Mouse (Mus musculus): ENCODE results near the gene Spag6. TPM values are rescaled to one million over a fixed set of nuclear protein-coding genes. Genes with fewer than 3 reads are reported as not detected.

Gene Spag6
- polyA plus RNA-seq, 1 experiment from 2014 or later = 1.2 TPM

DNA sequence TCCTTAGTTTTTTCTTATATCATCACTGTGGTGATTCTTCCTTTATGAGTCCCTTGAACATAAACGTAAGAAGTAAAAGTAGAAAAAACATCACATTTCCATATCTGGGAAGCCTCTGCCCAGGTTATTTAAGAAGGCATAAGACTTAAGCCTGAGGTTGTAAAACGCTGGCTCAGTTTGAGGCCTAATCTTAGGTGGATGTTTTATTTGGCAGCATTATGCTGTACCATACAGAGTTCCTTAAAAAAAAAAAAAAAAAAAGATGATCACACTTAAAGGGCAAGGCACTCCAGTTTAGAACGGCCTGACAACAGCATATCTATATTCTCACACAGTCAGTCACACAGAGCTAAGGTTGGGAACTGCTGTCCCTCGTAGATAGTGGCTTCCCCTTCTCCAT lies 32.0 kb downstream of the Spag6 start:
- no peak overlapping the region for H3K27ac ChIP-seq (ENCODE audit: low read depth, low read length)
- H3K4me1 ChIP-seq (replicated peaks; ENCODE audit: control insufficient read depth, insufficient read depth, low read length) = no peaks in the 10 kb centered on the region
- 85% methylated on average over 4 of the region's 4 CpGs for WGBS
- H3K27me3 ChIP-seq (ENCODE audit: control insufficient read depth, insufficient read depth, low read length) = no peaks in the 10 kb centered on the region
- no peak overlapping the region for H3K4me3 ChIP-seq (ENCODE audit: low read depth, low read length)
- H3K9me3 ChIP-seq (ENCODE audit: control insufficient read depth, low read length) = no peaks in the 10 kb centered on the region
- no peaks in the 10 kb centered on the region for H3K36me3 ChIP-seq (ENCODE audit: control insufficient read depth, insufficient read depth, low read length)
- no peak for ATAC-seq (ENCODE audit: low FRiP score)
- DNase-seq (ENCODE audit: low spot score) = no peak
- H3K9ac ChIP-seq (ENCODE audit: low read depth, low read length) = no peak overlapping the region
- H3K4me2 ChIP-seq (replicated peaks; ENCODE audit: low read depth, low read length) = no peak overlapping the region

DNA sequence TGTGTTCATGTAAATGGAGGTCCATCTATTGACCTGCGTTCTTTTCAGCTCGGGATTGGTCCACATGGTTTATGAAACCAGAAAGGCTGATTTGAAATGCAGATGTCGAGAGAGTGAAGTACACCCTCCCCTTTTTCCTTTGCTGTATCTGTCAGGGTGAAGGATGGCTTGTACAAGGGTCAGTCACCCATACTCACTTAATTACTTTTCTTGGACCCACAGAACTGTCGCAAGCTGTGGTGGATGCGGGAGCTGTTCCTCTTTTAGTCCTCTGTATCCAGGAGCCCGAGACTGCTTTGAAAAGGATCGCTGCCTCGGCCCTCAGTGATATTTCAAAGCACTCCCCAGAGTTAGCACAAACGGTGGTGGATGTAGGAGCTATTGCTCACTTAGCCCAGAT lies 37.9 kb downstream of the Spag6 start:
- WGBS = 16% methylated on average over 9 of the region's 9 CpGs
- peak; percentile 54 for DNase-seq (ENCODE audit: low spot score)
- Histone ChIP-seq H3K9me3 (ENCODE audit: control insufficient read depth, low read length) (no peaks in the 10 kb centered on the region), H3K4me1 (replicated peaks; ENCODE audit: control insufficient read depth, insufficient read depth, low read length) (no peaks in the 10 kb centered on the region; the same call in 1 of the 2 replicates), H3K4me3 (ENCODE audit: low read depth, low read length) (no peak overlapping the region), H3K36me3 (ENCODE audit: control insufficient read depth, insufficient read depth, low read length) (no peaks in the 10 kb centered on the region), H3K27me3 (ENCODE audit: control insufficient read depth, insufficient read depth, low read length) (no peaks in the 10 kb centered on the region), H3K27ac (ENCODE audit: low read depth, low read length) (0 out of 2 replicates have a peak overlapping the region, but pooled peaks have one; percentile 19), H3K9ac (ENCODE audit: low read depth, low read length) (no peak overlapping the region), H3K4me2 (replicated peaks; ENCODE audit: low read depth, low read length) (no peak overlapping the region)
- ATAC-seq (ENCODE audit: low FRiP score) = peak; percentile 94

DNA sequence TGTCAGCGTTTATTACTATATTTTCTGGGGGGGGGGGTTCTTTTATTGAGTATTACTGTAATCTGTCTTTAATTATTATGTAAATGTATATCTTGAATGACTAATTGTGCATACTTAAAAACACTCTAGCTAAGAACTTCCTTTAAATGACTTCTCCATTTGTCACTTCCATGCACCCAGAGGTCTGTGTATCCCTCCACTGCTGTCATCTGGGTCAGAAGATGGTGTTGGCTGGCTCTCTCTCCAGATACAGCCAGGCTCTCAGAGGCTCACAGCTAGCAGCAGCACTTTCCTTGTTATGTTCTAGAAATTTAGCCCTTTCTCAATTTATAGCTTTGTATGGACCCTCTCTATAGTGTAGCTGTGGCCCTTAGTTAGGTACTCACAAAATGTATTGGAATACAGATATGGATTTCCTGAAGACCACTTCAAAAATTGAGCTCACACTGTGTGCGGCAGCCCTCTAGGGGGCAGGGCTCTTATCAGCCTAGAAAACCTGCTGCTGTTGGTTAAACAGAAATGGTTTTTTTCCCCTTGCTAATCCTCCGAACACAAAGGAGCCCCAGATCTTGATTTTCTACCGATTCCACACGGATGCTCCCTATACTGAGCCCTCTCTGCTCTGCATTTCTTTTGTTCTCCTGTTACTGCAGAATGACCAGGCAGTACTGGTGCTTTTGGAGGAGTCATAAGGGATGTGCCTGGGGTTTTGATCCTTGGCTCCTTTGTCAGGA lies 40.7 kb downstream of the Spag6 start:
- 34% methylated on average over 5 of the region's 5 CpGs for WGBS
- H3K9ac ChIP-seq (ENCODE audit: low read depth, low read length) = no peak overlapping the region
- no peaks in the 10 kb centered on the region for H3K36me3 ChIP-seq (ENCODE audit: control insufficient read depth, insufficient read depth, low read length)
- no peaks in the 10 kb centered on the region for H3K9me3 ChIP-seq (ENCODE audit: control insufficient read depth, low read length)
- H3K4me3 ChIP-seq (ENCODE audit: low read depth, low read length) = no peak overlapping the region
- DNase-seq (ENCODE audit: low spot score) = peak; percentile 26
- no peaks in the 10 kb centered on the region; the same call in 1 of the 2 replicates for H3K4me1 ChIP-seq (replicated peaks; ENCODE audit: control insufficient read depth, insufficient read depth, low read length)
- H3K4me2 ChIP-seq (replicated peaks; ENCODE audit: low read depth, low read length) = no peak overlapping the region
- H3K27me3 ChIP-seq (ENCODE audit: control insufficient read depth, insufficient read depth, low read length) = no peaks in the 10 kb centered on the region
- ATAC-seq (ENCODE audit: low FRiP score) = no peak
- H3K27ac ChIP-seq (ENCODE audit: low read depth, low read length) = no peak overlapping the region

DNA sequence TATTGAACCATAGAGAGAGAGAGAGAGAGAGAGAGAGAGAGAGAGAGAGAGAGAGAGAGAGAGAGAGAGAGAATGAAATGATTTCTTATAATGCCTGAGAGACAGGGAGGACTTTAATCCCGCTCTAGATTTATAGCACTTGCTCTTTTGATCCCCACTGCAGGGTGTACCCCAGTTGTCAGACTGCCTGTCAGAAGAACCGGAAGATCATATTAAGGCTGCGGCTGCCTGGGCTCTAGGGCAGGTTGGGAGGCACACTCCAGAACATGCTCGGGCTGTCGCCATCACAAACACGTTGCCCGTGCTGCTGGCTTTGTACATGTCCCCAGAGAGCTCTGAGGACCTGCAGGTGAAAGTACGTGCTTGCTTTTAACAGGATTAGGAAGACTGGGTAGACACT lies 43.2 kb downstream of the Spag6 start:
- WGBS = 57% methylated on average over 8 of the region's 8 CpGs
- Histone ChIP-seq H3K4me2 (replicated peaks; ENCODE audit: low read depth, low read length) (no peak overlapping the region), H3K27me3 (ENCODE audit: control insufficient read depth, insufficient read depth, low read length) (no peaks in the 10 kb centered on the region), H3K9me3 (ENCODE audit: control insufficient read depth, low read length) (no peaks in the 10 kb centered on the region), H3K4me3 (ENCODE audit: low read depth, low read length) (no peak overlapping the region), H3K27ac (ENCODE audit: low read depth, low read length) (no peak overlapping the region), H3K36me3 (ENCODE audit: control insufficient read depth, insufficient read depth, low read length) (no peaks in the 10 kb centered on the region), H3K9ac (ENCODE audit: low read depth, low read length) (no peak overlapping the region), H3K4me1 (replicated peaks; ENCODE audit: control insufficient read depth, insufficient read depth, low read length) (no peaks in the 10 kb centered on the region)
- ATAC-seq (ENCODE audit: low FRiP score) (no peak), DNase-seq (ENCODE audit: low spot score) (no peak)

DNA sequence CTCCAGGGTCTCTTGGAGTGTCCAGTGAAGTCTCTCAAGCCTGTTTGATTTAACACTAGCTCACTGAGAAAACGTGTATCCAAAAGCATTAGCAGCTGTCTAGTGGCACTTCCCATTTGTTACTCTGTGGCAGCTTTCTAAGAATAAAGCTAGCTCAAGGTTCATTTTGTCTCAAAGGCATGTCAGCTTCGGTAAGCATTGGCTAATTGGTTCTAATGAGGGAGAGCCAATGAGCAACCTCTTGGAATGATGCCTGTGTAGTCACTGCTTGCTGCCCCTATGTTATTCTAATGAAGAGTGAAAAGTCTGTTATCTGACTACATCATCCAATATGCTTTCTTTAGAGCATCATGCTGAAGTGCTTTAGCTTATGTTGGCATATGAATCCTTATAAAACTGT lies 45.4 kb downstream of the Spag6 start:
- Histone ChIP-seq H3K9ac (ENCODE audit: low read depth, low read length) (no peak overlapping the region), H3K4me1 (replicated peaks; ENCODE audit: control insufficient read depth, insufficient read depth, low read length) (no peaks in the 10 kb centered on the region), H3K4me2 (replicated peaks; ENCODE audit: low read depth, low read length) (no peak overlapping the region), H3K27ac (ENCODE audit: low read depth, low read length) (no peak overlapping the region), H3K4me3 (ENCODE audit: low read depth, low read length) (no peak overlapping the region), H3K9me3 (ENCODE audit: control insufficient read depth, low read length) (no peaks in the 10 kb centered on the region), H3K36me3 (ENCODE audit: control insufficient read depth, insufficient read depth, low read length) (no peaks in the 10 kb centered on the region), H3K27me3 (ENCODE audit: control insufficient read depth, insufficient read depth, low read length) (no peaks in the 10 kb centered on the region)
- no peak for ATAC-seq (ENCODE audit: low FRiP score)
- DNase-seq (ENCODE audit: low spot score) = no peak
- WGBS = 42% methylated on average over 2 of the region's 2 CpGs

DNA sequence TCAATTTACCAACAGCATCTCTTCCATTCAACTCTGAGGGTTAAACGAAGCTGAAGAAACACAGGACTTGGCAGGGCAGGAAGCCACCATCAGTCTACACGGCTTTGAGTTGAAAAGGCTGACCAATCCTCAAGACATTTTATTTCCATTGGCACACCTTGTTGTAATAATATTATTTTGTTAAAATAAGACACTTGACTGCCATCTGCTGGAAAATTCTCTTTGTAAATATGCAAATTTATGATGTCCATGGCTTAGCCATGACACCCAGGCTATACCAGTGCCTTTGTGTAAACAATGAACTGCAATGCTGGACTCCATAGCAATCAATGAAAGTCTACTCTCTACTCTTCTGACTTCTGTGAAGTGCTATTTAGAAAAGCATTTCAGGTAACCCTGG lies 62.3 kb downstream of the Spag6 start:
- ATAC-seq (ENCODE audit: low FRiP score) (no peak), DNase-seq (ENCODE audit: low spot score) (no peak)
- no peaks in the 10 kb centered on the region for H3K4me1 ChIP-seq (replicated peaks; ENCODE audit: control insufficient read depth, insufficient read depth, low read length)
- no peaks in the 10 kb centered on the region for H3K9me3 ChIP-seq (ENCODE audit: control insufficient read depth, low read length)
- no peaks in the 10 kb centered on the region for H3K36me3 ChIP-seq (ENCODE audit: control insufficient read depth, insufficient read depth, low read length)
- H3K9ac ChIP-seq (ENCODE audit: low read depth, low read length) = no peak overlapping the region
- no peaks in the 10 kb centered on the region for H3K27me3 ChIP-seq (ENCODE audit: control insufficient read depth, insufficient read depth, low read length)
- 67% methylated on average over 2 of the region's 2 CpGs for WGBS
- no peak overlapping the region for H3K27ac ChIP-seq (ENCODE audit: low read depth, low read length)
- no peak overlapping the region for H3K4me3 ChIP-seq (ENCODE audit: low read depth, low read length)
- H3K4me2 ChIP-seq (replicated peaks; ENCODE audit: low read depth, low read length) = no peak overlapping the region

DNA sequence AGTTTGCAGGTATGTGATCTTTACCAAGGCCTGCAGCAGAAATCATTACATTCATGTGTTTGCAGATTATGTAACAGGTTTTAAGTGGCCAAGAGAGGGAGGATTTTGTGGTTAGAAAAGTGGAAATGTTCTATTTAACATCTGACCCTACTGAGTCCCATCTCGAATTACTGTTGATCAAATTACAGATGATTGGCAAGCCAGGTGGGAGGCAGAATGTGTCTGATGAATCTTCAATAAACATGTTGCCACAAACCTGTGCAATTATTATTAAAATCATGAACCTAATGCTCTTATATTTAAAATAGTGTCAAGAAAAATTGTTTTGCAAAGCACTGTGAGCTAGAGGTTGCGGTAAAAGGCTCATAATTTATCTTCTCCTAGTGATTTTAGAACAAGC lies 71.0 kb downstream of the Spag6 start:
- 69% methylated on average over 2 of the region's 2 CpGs for WGBS
- no peak overlapping the region for H3K9ac ChIP-seq (ENCODE audit: low read depth, low read length)
- H3K27me3 ChIP-seq (ENCODE audit: control insufficient read depth, insufficient read depth, low read length) = no peaks in the 10 kb centered on the region
- no peak for ATAC-seq (ENCODE audit: low FRiP score)
- no peak overlapping the region for H3K27ac ChIP-seq (ENCODE audit: low read depth, low read length)
- no peaks in the 10 kb centered on the region for H3K9me3 ChIP-seq (ENCODE audit: control insufficient read depth, low read length)
- DNase-seq (ENCODE audit: low spot score) = no peak
- no peak overlapping the region for H3K4me3 ChIP-seq (ENCODE audit: low read depth, low read length)
- H3K4me2 ChIP-seq (replicated peaks; ENCODE audit: low read depth, low read length) = no peak overlapping the region
- H3K4me1 ChIP-seq (replicated peaks; ENCODE audit: control insufficient read depth, insufficient read depth, low read length) = no peaks in the 10 kb centered on the region
- no peaks in the 10 kb centered on the region for H3K36me3 ChIP-seq (ENCODE audit: control insufficient read depth, insufficient read depth, low read length)

DNA sequence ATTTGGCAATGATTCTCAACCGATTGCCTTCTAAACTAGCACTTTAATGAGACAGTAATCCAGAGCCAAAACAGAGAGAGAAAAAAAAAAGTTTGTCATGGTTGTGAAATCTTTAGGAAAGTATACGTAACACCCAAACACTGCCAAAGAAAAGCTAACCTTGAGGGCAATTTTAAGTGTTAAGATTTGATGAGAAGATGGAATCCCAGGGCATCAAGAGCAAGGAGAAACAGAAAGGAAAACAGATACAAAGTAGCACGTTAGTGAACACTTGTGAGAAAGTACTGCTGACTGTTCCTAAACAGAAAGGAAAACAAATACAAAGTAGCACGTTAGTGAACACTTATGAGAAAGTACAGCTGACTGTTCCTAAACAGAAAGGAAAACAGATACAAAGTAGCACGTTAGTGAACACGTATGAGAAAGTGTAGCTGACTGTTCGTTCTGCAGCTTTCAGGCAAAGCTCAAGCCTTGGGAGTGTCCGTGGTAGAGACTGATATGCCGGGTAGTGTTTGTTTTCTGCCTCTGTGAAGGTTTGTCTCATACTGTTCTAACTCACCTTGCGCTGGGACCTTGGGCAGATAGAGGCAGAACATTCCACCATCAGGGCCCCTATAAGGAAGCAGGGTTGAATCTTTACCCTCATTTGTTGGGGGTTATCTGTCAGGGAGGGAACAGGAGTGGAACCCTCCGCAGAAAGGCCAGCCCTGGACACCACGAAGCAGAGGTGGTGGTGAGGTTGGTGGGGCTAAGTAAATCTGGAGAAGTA lies 71.8 kb downstream of the Spag6 start:
- H3K27me3 ChIP-seq (ENCODE audit: control insufficient read depth, insufficient read depth, low read length) = no peaks in the 10 kb centered on the region
- DNase-seq (ENCODE audit: low spot score) (no peak), ATAC-seq (ENCODE audit: low FRiP score) (no peak)
- no peak overlapping the region for H3K27ac ChIP-seq (ENCODE audit: low read depth, low read length)
- no peak overlapping the region for H3K9ac ChIP-seq (ENCODE audit: low read depth, low read length)
- WGBS = 60% methylated on average over 12 of the region's 12 CpGs
- no peaks in the 10 kb centered on the region for H3K9me3 ChIP-seq (ENCODE audit: control insufficient read depth, low read length)
- H3K4me1 ChIP-seq (replicated peaks; ENCODE audit: control insufficient read depth, insufficient read depth, low read length) = no peaks in the 10 kb centered on the region
- H3K36me3 ChIP-seq (ENCODE audit: control insufficient read depth, insufficient read depth, low read length) = no peaks in the 10 kb centered on the region
- H3K4me3 ChIP-seq (ENCODE audit: low read depth, low read length) = no peak overlapping the region
- no peak overlapping the region for H3K4me2 ChIP-seq (replicated peaks; ENCODE audit: low read depth, low read length)

DNA sequence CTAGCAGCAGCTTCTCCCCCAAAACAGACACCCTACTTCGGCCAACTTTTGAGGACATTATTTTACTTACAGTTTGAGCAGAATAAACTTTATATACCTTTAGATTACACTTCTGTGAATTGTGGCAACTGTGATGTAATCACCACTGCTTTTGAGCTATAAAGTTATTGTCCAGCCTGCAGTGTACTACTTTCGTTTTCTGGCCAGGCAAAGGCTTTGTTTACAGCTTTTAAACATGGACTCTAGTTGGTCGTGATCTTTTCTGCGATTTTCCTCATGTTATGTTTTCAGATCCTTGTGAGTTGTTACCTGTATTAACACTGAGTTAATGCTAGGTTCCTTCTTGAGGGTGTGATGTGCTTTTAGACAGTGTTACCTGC lies 72.6 kb downstream of the Spag6 start:
- Histone ChIP-seq H3K36me3 (ENCODE audit: control insufficient read depth, insufficient read depth, low read length) (no peaks in the 10 kb centered on the region), H3K27ac (ENCODE audit: low read depth, low read length) (peak overlapping the region; percentile 91; the same call in 1 of the 2 replicates), H3K4me1 (replicated peaks; ENCODE audit: control insufficient read depth, insufficient read depth, low read length) (no peaks in the 10 kb centered on the region), H3K27me3 (ENCODE audit: control insufficient read depth, insufficient read depth, low read length) (no peaks in the 10 kb centered on the region), H3K9ac (ENCODE audit: low read depth, low read length) (peak overlapping the region; percentile 94), H3K4me2 (replicated peaks; ENCODE audit: low read depth, low read length) (peak overlapping the region; percentile 72), H3K4me3 (ENCODE audit: low read depth, low read length) (peak overlapping the region; percentile 66), H3K9me3 (ENCODE audit: control insufficient read depth, low read length) (no peaks in the 10 kb centered on the region)
- WGBS = 49% methylated on average over 4 of the region's 4 CpGs
- ATAC-seq (ENCODE audit: low FRiP score) (0 out of 2 replicates have a peak, but pooled peaks have one; percentile 8), DNase-seq (ENCODE audit: low spot score) (no peak)
